Mouse (Mus musculus) stomach, embryonic 16.5 days (tissue): ENCODE data around the gene Bloc1s4. TPM values are rescaled to one million over a fixed set of nuclear protein-coding genes. Genes with fewer than 3 reads are reported as not detected.
A peak's percentile ranks its signal among the peaks of the same experiment; 100 is the strongest.

Experiments used
- ATAC-seq: fragments of 200-750 bp; cut with Nextera tagmentation; 2 replicates; pipeline ENCODE4 v1.8.0; 2017; ENCODE audit warnings: moderate number of reproducible peaks, moderate TSS enrichment; ENCODE audit not compliant: insufficient read depth, low FRiP score
- H3K27ac ChIP-seq: fragments of 300-500 bp; sonication (generic); 2 replicates; pipeline ENCODE4 v1.5.1; 2014; ENCODE audit warnings: low read length
- H3K27me3 ChIP-seq: fragments of 300-500 bp; sonication (generic); 2 replicates; pipeline ENCODE4 v1.6.1; 2014; ENCODE audit warnings: low read length, control low read depth, mixed read lengths; ENCODE audit not compliant: control insufficient read depth, insufficient read depth
- H3K36me3 ChIP-seq: fragments of 300-500 bp; sonication (generic); 2 replicates; pipeline ENCODE4 v1.6.1; 2014; ENCODE audit warnings: low read length; ENCODE audit not compliant: control insufficient read depth, insufficient read depth
- H3K4me1 ChIP-seq: fragments of 300-500 bp; sonication (generic); 2 replicates; pipeline ENCODE4 v1.6.1; 2014; ENCODE audit warnings: low read length, control low read depth, mixed read lengths; ENCODE audit not compliant: control insufficient read depth, insufficient read depth
- H3K4me2 ChIP-seq: fragments of 300-500 bp; sonication (generic); 2 replicates; pipeline ENCODE4 v1.6.1; 2014; ENCODE audit warnings: low read depth, low read length, mixed read lengths
- H3K4me3 ChIP-seq: fragments of 300-500 bp; sonication (generic); replicated peaks from 2 replicates; pipeline ENCODE4 v1.5.1; 2014; ENCODE audit warnings: mild to moderate bottlenecking, low read length
- H3K9ac ChIP-seq: fragments of 300-500 bp; sonication (generic); 2 replicates; pipeline ENCODE4 v1.6.1; 2014; ENCODE audit warnings: low read length
- H3K9me3 ChIP-seq: fragments of 300-500 bp; sonication (generic); replicated peaks from 2 replicates; pipeline ENCODE4 v1.6.1; 2016; ENCODE audit warnings: low read length, control low read depth; ENCODE audit not compliant: control insufficient read depth
- WGBS: fragments of 180-500 bp; shearing (Covaris S2); extraction: QIAGEN DNeasy Blood & Tissue Kit; methylation state at CpG from one replicate; pipeline ENCODE4 v1.1.7; 2014; 5-methylcytosine and 5-hydroxymethylcytosine counted together
- polyA plus RNA-seq: library from polyadenylated mRNA; unstranded; fragments of >200 nt; fragmentation: Nextera tagmentation; extraction: Ambion mirVana; gene quantifications from 2 replicates; pipeline ENCODE4 v1.2.1, GENCODE M21; 2015

Bloc1s4 gene
- polyA plus RNA-seq, 1 experiment from 2014 or later = 18.3 TPM

DNA sequence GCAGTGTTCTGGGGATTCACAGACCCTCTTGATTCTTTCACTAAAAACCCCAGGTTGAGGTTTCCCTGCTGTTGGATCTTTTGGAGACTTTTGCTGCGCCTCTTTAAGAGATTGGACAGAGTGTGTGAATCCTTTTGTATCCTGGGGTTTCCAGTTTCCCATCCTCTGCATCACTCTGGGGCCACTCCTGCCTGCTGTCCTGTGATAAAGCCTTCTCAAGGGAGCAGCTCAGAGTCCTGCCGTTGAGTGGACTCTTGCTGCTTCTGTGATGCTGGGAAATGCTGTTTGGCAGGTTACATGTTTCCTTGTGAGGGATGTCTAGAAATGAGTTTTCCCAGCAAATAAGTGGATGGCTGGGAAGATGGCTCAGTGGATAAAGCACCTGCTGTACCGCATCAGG lies 15.0 kb downstream of the Bloc1s4 start:
- Histone ChIP-seq H3K36me3 (no peaks in the 10 kb centered on the region), H3K27me3 (no peaks in the 10 kb centered on the region), H3K9me3 (no peaks in the 10 kb centered on the region), H3K4me2 (no peak overlapping the region), H3K9ac (no peak overlapping the region), H3K27ac (no peak overlapping the region), H3K4me1 (0 out of 2 replicates have a peak, but pooled peaks cover 3% of the 10 kb centered on the region), H3K4me3 (no peak overlapping the region)
- WGBS = 66% methylated on average over 3 of the region's 3 CpGs
- no peak for ATAC-seq

DNA sequence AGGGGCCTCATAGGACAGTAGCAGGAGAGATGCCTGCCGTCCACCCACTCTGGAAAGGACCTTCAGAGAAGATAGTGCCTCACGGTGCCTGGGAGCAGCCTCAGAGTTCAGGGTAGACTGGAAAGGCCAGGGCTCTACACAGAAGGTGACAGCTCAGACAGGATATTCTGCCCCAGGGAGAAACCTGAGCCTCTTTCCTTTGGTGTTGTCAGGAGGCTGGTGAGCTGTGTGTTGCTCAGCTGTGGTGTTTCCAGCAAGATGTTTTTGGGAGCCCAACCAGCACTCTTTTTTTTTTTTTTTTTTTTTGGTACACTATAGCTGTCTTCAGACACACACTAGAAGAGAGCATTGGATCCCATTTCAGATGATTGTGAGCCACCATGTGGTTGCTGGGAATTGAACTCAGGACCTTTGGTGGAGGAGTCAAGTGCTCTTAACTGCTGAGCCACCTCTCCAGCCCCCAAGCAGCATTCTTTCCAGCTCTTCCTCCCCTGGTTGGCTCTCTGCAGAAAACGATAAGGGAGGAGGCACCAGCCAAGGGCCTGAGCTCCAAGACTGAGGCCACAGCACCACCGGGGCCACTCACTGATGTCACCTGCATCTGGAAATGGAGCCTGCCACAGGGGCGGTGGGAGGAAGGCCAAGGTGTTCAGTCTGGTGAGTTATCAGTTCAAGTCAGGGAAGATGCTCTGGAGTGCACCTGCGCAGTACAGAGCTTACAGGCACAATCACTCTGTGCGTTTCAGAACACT lies 16.4 kb downstream of the Bloc1s4 start:
- Histone ChIP-seq H3K36me3 (no peaks in the 10 kb centered on the region), H3K4me1 (0 out of 2 replicates have a peak, but pooled peaks cover 3% of the 10 kb centered on the region), H3K4me3 (no peak overlapping the region), H3K27ac (no peak overlapping the region), H3K9me3 (no peaks in the 10 kb centered on the region), H3K9ac (no peak overlapping the region), H3K27me3 (no peaks in the 10 kb centered on the region), H3K4me2 (no peak overlapping the region)
- ATAC-seq = no peak
- WGBS = 66% methylated on average over 7 of the region's 7 CpGs

DNA sequence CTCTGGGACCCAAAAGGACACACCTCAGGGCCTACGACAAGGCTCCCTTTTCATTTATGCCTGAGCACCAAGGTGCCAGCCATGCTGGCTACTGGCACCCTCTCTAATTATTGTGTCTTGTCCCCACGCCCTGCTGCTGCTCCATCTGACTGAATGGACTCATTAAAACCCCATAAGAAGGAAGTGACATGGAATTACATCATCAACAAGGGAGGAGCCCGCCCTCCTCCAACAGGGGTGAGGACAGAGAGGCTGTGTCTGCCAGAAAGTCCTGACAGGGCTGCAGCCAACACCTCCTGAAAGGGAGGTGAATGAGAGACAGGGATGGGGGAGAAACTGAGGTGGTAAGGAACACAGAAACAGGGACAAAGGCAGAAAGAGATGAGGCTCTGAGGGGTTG lies 17.8 kb downstream of the Bloc1s4 start:
- H3K27me3 ChIP-seq = no peaks in the 10 kb centered on the region
- H3K4me1 ChIP-seq = 0 out of 2 replicates have a peak, but pooled peaks cover 3% of the 10 kb centered on the region
- H3K4me3 ChIP-seq = no peak overlapping the region
- 62% methylated on average over 3 of the region's 3 CpGs for WGBS
- H3K36me3 ChIP-seq = no peaks in the 10 kb centered on the region
- no peak overlapping the region for H3K27ac ChIP-seq
- H3K9me3 ChIP-seq = no peaks in the 10 kb centered on the region
- no peak overlapping the region for H3K4me2 ChIP-seq
- no peak overlapping the region for H3K9ac ChIP-seq
- no peak for ATAC-seq

DNA sequence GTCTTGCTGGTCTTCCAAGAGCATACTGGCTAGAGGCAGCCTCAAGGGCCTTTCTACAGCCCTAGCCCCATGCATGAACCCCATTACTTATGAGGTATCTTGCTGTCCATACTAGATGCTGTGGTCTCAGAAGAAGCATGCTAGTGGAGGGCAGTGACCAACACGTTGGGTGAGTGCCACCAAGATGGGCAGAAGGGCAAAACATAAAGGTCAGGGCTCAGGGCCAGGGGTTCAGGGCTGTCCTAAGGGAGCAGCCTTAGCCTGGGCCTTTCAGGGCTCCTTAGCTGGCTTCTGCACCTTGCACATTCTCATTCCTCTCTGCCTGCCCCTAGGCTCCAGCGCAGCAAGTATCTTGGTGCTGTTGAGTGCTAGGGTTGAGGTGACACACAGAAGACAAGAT lies 18.5 kb downstream of the Bloc1s4 start:
- H3K27ac ChIP-seq = no peak overlapping the region

DNA sequence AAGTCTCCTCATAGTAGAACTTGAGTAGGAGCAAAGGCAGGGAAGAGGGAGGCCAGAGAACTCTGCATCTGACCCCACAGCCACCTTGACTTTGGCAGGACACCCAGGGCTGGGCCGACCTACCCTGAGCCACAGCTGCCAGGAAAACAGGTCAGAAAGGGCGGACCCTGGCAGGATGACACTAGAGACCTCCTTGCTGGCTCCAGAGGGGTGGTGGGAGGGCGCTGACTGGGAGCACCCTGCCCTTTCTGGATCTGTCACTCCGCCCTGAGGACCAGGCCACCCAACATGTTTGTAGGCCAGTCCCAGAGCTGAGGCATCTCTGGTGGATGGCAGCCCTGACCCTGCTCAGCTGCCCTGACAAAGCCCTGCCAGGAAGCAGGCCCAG lies 19.4 kb downstream of the Bloc1s4 start:
- 83% methylated on average over 4 of the region's 4 CpGs for WGBS
- Histone ChIP-seq H3K27me3 (no peaks in the 10 kb centered on the region), H3K4me1 (0 out of 2 replicates have a peak, but pooled peaks cover 3% of the 10 kb centered on the region), H3K27ac (no peak overlapping the region), H3K9me3 (no peaks in the 10 kb centered on the region), H3K4me2 (no peak overlapping the region), H3K4me3 (no peak overlapping the region), H3K36me3 (no peaks in the 10 kb centered on the region), H3K9ac (no peak overlapping the region)
- no peak for ATAC-seq

More for the DNA sequence above, 18.5 kb downstream of the Bloc1s4 start:
- Histone ChIP-seq H3K27me3 (no peaks in the 10 kb centered on the region), H3K9me3 (no peaks in the 10 kb centered on the region), H3K9ac (no peak overlapping the region), H3K36me3 (no peaks in the 10 kb centered on the region), H3K4me2 (no peak overlapping the region), H3K4me3 (no peak overlapping the region), H3K4me1 (0 out of 2 replicates have a peak, but pooled peaks cover 3% of the 10 kb centered on the region)
- no peak for ATAC-seq
- 89% methylated on average over 2 of the region's 2 CpGs for WGBS

DNA sequence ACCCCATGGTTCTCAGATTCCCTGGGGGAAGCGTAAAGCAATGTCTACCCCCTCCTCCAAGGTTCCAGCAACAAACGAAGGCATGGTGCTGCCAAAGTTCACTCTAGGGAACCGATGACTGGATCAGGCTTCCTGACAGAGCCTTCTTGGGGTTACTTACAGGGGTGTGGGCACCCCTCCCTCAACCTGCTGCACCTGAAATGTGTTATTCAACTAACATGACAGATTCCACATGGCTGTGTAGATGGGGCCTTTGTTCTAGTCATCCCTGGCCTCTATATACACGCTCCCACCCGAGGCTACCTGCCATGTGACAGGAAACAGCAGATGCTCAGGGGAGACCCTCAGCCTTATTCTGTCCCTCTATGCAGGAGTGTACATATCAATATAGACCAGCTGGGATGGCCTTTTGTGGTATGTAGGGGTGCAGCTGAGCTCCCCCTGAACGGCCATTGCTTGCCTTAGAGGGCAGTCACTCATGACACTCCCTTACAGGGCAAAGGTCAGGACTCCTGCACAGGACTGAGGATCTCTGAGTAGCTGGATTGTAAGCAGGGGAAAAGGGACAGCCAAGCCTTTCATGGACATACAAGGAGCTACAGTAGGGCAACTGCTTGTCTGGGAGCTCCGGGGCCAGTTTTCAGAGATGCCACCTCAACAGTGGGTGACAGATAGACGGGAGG lies 19.9 kb downstream of the Bloc1s4 start:
- ATAC-seq = no peak
- Histone ChIP-seq H3K4me2 (no peak overlapping the region), H3K36me3 (no peaks in the 10 kb centered on the region), H3K4me3 (no peak overlapping the region), H3K9me3 (no peaks in the 10 kb centered on the region), H3K4me1 (0 out of 2 replicates have a peak, but pooled peaks cover 3% of the 10 kb centered on the region), H3K27me3 (no peaks in the 10 kb centered on the region), H3K9ac (no peak overlapping the region), H3K27ac (no peak overlapping the region)
- WGBS = 65% methylated on average over 8 of the region's 8 CpGs

DNA sequence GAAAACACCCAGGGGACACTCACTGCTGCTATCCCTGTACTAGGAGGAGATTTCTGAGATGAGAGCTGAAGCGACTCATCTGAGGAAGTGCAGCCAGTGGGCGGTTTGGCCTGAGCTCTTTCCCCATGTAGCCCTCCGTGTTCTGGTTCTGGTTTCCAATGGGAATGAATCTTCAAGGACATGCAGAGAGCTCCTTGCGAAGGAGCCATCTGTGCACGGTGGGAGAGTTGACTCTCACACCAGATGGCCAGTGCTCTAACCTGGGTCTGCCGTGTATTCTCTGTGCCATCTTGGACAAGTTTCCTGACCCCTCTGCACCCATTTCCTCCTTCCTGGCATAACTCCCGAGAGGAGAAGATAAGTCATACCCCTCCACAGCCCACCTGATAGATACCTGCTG lies 20.7 kb downstream of the Bloc1s4 start:
- Histone ChIP-seq H3K4me1 (0 out of 2 replicates have a peak, but pooled peaks cover 3% of the 10 kb centered on the region), H3K9ac (no peak overlapping the region), H3K36me3 (no peaks in the 10 kb centered on the region), H3K9me3 (no peaks in the 10 kb centered on the region), H3K4me2 (no peak overlapping the region), H3K27ac (no peak overlapping the region), H3K27me3 (no peaks in the 10 kb centered on the region), H3K4me3 (no peak overlapping the region)
- ATAC-seq = no peak
- WGBS = 73% methylated on average over 7 of the region's 7 CpGs

DNA sequence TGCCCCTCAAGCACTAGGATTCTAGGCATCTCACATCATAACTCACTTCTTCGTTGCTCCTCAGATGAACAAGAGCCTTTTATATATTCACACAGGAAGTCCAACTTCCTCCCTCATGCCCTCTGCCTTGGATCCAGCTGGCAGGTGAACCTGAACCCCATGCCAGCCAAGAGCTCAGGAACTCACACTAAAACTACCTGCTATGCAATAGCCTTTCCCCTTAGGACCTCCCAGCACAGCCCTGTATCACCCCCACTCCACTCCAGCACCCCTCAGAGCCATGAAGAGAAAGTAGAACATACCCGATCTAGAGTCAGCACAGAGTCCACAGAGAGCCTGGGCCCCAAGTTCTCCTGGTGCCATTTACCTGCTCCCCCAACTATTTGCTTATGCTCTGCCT lies 21.3 kb downstream of the Bloc1s4 start:
- Histone ChIP-seq H3K9ac (no peak overlapping the region), H3K27ac (no peak overlapping the region), H3K4me3 (no peak overlapping the region), H3K27me3 (no peaks in the 10 kb centered on the region), H3K9me3 (no peaks in the 10 kb centered on the region), H3K36me3 (no peaks in the 10 kb centered on the region), H3K4me2 (no peak overlapping the region), H3K4me1 (0 out of 2 replicates have a peak, but pooled peaks cover 3% of the 10 kb centered on the region)
- 51% methylated on average over 2 of the region's 2 CpGs for WGBS
- no peak for ATAC-seq

DNA sequence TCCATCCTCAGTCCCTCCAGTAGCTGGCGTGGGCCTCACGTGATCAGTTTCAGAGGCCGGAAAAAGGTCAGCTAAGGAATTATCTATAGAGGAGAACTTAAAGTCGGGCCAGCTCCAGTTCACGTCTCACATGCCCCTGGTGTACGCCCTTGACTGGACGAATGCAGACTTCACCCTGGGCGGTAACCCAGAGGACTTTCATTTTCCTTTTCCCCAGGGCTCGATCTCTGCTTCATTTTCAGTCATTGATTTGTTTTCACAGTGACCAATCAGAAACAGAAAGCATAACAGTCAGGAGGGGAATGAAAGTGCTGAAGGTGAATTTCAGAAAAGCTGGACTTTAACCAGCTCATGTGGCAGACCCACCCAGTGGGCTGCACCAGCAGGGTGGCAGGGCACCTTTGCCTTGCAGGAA lies 22.1 kb downstream of the Bloc1s4 start:
- WGBS = 47% methylated on average over 9 of the region's 9 CpGs
- Histone ChIP-seq H3K9ac (peak overlapping the region; percentile 8; the same call in 1 of the 2 replicates), H3K36me3 (no peaks in the 10 kb centered on the region), H3K4me1 (0 out of 2 replicates have a peak, but pooled peaks cover 3% of the 10 kb centered on the region), H3K27me3 (no peaks in the 10 kb centered on the region), H3K4me2 (no peak overlapping the region), H3K4me3 (no peak overlapping the region; the same call in 1 of the 2 replicates), H3K9me3 (no peaks in the 10 kb centered on the region), H3K27ac (peak overlapping the region; percentile 50)
- ATAC-seq = peak; percentile 71; the same call in 1 of the 2 replicates
